Mouse (Mus musculus): Measurements from ENCODE around the gene Gm7954.
A peak's percentile ranks its signal among the peaks of the same experiment; 100 is the strongest.
"Not testable (repeated sequence)": the region's sequence is repeated elsewhere in the genome, so short reads cannot be mapped to it uniquely, and the experiment has no call there.

Gene Gm7954

DNA sequence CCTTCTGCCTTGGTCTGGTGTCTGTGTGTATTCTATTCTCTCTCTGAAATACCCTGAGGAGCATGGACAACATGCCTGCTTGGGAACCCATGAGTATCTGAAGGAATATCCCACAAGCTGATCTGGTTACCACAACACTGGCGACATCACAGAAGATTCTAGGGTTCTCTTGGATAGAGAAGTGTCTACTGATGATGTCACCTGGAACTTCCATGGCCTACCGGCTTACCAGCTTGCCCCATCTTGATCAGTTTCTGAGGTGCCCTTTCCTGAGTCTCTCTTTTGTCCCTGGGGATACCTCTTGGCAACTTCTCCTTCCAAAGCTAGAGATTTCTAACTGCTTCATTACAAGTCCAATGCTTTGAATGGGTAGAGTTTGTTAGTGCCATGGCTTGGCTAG, at the start of gene Gm7954:
TSS of gene Gm7954 (minus strand) at position 101 of the 400 bp plus-strand sequence.
- DNase-seq (ENCODE audit: low spot score in 2 of 2) = not testable (repeated sequence)

DNA sequence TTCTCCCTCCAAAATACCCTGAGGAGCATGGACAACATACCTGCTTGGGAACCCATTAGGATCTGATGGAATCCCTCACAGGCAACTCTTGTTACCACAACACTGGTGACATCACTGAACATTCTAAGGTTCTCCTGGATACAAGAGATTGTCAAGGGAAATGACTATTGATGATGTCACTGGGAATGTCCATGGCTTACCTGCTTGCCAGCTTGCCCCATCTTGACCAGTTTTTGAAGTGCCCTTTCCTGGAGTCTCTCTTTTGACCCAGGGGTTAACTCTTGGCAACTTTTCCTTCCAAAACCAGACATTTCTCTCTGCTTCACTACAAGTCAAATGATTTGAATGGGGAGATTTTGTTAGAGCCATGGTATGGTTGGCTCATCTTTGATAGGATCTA, 36.1 kb upstream of the Gm7954 start, which contains the start of gene Gm3486:
TSS of gene Gm3486 (minus strand) at position 101 of the 400 bp plus-strand sequence.
- DNase-seq (ENCODE audit: low spot score in 2 of 2) = not testable (repeated sequence)

DNA sequence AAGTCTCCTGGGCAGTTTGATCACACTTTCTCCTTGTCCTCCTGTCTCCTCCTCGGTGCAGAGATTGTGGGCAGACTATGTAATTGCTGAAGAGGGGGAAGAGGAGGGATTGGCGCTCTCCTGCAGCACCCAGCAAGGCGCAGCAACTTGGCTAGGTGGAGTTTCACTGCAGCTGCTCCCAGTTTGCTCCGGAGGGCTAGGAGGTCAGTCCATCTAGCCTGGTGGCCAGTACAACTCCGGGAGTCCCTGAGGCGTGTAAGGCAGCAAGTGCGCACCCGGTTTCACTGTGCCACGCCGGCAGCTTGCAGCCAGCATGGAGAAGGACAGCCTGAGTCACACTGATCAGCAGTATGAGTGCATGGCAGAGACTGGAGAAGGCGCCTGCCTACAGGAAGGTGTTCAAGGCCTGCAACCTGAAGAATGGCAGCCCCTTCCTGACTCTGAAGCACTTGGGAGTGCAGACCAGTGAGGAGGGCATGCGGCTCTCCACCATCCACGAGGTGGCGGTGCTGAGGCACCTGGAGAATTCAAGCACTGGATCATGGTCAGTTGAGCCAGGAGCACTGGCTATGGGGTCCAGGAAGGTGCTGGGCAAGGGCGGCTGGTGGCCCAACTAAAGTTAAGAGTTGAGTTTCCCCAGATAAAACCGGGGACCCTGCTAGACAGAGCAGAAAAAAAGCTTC, 27.8 kb downstream of the Gm7954 start:
- DNase-seq (ENCODE audit: low spot score in 2 of 2) = peak in 1 of 2 experiments; percentile 4

DNA sequence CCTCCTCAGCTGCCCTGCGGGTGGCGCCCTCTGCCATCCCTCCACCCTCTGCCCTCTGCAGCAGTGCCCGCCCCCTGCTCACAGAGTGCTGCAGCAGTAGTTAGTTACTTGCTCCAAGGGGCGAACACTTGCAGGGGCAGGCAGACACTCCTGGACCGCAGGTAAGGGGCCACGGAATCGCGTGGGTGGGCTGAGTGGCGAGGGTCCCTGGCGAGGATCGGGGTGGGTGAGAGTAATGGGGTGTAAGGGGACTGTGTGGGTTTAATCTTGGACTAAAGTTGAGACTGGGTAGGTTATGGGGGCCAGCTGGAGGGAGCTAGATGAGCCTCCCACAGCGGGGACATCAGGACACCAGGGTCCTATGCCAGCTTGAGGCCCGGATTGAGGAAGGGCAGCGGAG, 28.6 kb downstream of the Gm7954 start:
- peak in 1 of 2 experiments; percentile 20 for DNase-seq (ENCODE audit: low spot score in 2 of 2)

DNA sequence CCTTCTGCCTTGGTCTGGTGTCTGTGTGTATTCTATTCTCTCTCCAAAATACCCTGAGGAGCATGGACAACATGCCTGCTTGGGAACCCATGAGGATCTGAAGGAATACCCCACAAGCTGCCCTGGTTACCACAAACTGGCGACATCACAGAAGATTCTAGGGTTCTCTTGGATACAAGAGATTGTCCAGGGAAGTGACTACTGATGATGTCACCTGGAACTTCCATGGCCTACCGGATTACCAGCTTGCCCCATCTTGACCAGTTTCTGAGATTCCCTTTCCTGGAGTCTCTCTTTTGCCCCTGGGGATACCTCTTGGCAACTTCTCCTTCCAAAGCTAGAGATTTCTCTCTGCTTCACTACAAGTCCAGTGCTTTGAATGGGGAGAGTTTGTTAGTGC, 45.1 kb downstream of the Gm7954 start, which contains the start of gene Gm6482:
TSS of gene Gm6482 (minus strand) at position 101 of the 400 bp plus-strand sequence.
- not testable (repeated sequence) for DNase-seq (ENCODE audit: low spot score in 2 of 2)

Measured in cerebellum, postnatal 4 days (tissue).